Mouse (Mus musculus) hindbrain, embryonic 14.5 days (tissue): ENCODE measurements around the gene Mb. TPM values are rescaled to one million over a fixed set of nuclear protein-coding genes. Genes with fewer than 3 reads are reported as not detected.

Experiments used
- ATAC-seq: fragments of 200-750 bp; cut with Nextera tagmentation; 2 replicates; pipeline ENCODE4 v1.8.0; 2017; ENCODE audit warnings: moderate number of reproducible peaks, mild to moderate bottlenecking, moderate TSS enrichment, moderate library complexity; ENCODE audit not compliant: low FRiP score
- DNase-seq: peaks from one replicate; pipeline ENCODE4 v3.0.0-alpha.2; 2015; ENCODE audit warnings: low spot score
- H3K27ac ChIP-seq: fragments of 300-500 bp; sonication (generic); 2 replicates; pipeline ENCODE4 v1.5.1; 2014; ENCODE audit warnings: mild to moderate bottlenecking, moderate library complexity
- H3K27me3 ChIP-seq: fragments of 300-500 bp; sonication (generic); 2 replicates; pipeline ENCODE4 v1.6.1; 2014; ENCODE audit warnings: mild to moderate bottlenecking, low read length, mixed read lengths; ENCODE audit not compliant: control insufficient read depth, insufficient read depth
- H3K36me3 ChIP-seq: fragments of 300-500 bp; sonication (generic); replicated peaks from 2 replicates; pipeline ENCODE4 v1.6.1; 2014; ENCODE audit not compliant: control insufficient read depth, insufficient read depth
- H3K4me1 ChIP-seq: fragments of 300-500 bp; sonication (generic); replicated peaks from 2 replicates; pipeline ENCODE4 v1.6.1; 2014; ENCODE audit warnings: antibody characterized with exemption, low read length, mixed read lengths; ENCODE audit not compliant: control insufficient read depth, insufficient read depth
- H3K4me2 ChIP-seq: fragments of 300-500 bp; sonication (generic); replicated peaks from 2 replicates; pipeline ENCODE4 v1.6.1; 2014; ENCODE audit warnings: mild to moderate bottlenecking, moderate library complexity
- H3K4me3 ChIP-seq: fragments of 300-500 bp; sonication (generic); replicated peaks from 2 replicates; pipeline ENCODE4 v1.5.1; 2014; ENCODE audit warnings: mild to moderate bottlenecking, low read length
- H3K9ac ChIP-seq: fragments of 300-500 bp; sonication (generic); 2 replicates; pipeline ENCODE4 v1.6.1; 2014
- H3K9me3 ChIP-seq: fragments of 300-500 bp; sonication (generic); 2 replicates; pipeline ENCODE4 v1.6.1; 2016; ENCODE audit warnings: low read length; ENCODE audit not compliant: control insufficient read depth
- WGBS: fragments of 180-500 bp; shearing (Covaris S2); extraction: QIAGEN DNeasy Blood & Tissue Kit; methylation state at CpG from one replicate; pipeline ENCODE4 v1.1.7; 2014; 5-methylcytosine and 5-hydroxymethylcytosine counted together
- polyA plus RNA-seq: library from polyadenylated mRNA; unstranded; fragments of >200 nt; fragmentation: Nextera tagmentation; extraction: Ambion mirVana; gene quantifications from 2 replicates; pipeline ENCODE4 v1.2.1, GENCODE M21; 2014

Mb gene
- polyA plus RNA-seq, 1 experiment from 2014 or later: 0.51 TPM

DNA sequence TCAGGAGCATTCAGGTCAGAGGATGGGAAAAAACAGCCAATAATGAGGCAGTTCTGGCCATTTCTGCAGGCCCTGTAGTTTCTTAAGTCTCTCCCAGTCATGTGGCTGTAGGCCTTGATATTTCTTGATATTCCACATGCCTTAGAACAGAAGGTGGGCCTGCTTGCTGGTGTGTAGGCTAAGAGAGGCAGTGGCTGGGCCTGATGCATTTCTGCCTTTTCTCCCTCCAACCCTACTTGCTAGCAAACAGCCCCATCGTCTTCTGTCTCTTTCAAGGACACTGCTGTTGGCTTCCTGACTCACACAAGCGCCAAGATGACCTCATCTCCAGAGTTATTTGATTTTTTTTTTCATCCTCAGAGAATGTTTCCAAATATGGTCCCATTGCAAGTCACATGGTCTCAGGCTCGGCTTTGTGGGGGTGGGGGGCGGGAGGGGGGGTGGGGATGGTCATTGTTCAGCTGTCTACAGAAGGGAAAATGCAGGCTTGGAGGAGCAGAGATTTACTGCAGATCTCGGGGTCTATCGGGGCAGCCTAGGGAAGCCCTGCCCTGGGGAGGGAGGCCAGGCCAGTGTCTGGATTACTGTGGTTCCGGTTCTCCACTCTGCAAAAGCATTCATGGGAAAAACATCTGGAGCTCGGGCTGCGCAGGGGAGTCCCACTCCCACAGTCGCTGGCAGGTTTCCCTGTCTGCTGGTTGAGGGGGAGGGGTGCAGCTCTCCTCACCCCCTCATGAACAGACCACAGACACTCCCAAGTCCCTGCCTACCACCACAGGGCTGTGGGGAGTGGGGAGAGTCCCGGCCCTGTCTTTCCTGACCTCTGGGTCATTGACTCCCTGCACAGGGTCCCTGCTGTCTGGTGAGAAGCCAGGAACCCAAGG lies 12.9 kb downstream of the Mb start:
- Histone ChIP-seq H3K27ac (peak overlapping the region; percentile 71), H3K9me3 (no peaks in the 10 kb centered on the region), H3K4me3 (no peak overlapping the region), H3K4me2 (no peak overlapping the region), H3K27me3 (no peaks in the 10 kb centered on the region), H3K4me1 (peaks cover 12% of the 10 kb centered on the region; the same call in 1 of the 2 replicates), H3K36me3 (no peaks in the 10 kb centered on the region), H3K9ac (peak overlapping the region; percentile 13; the same call in 1 of the 2 replicates)
- ATAC-seq (no peak), DNase-seq (no peak)
- 34% methylated on average over 11 of the region's 11 CpGs for WGBS

DNA sequence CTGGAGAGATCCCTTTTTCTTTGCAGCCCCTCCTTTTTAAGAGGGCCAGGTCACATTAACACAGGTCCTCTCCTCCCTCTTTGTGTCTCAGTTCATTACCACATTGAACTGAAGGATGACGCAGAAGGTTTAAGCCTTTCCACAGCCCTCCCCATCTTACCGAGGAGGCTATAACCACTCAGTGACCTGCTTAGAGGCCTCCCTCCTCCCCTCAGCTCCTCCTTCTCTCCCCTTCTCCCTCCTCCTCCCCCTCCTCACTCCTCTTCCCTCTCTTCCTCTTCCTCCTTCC lies 13.5 kb downstream of the Mb start:
- H3K9ac ChIP-seq: peak overlapping the region; percentile 13; the same call in 1 of the 2 replicates
- H3K9me3 ChIP-seq: no peaks in the 10 kb centered on the region
- H3K4me1 ChIP-seq: peaks cover 12% of the 10 kb centered on the region; the same call in 1 of the 2 replicates
- H3K4me3 ChIP-seq: no peak overlapping the region
- H3K36me3 ChIP-seq: no peaks in the 10 kb centered on the region
- no peaks in the 10 kb centered on the region for H3K27me3 ChIP-seq
- peak overlapping the region; percentile 71 for H3K27ac ChIP-seq
- no peak for ATAC-seq
- WGBS: 63% methylated on average over 2 of the region's 2 CpGs
- no peak overlapping the region for H3K4me2 ChIP-seq
- no peak for DNase-seq

DNA sequence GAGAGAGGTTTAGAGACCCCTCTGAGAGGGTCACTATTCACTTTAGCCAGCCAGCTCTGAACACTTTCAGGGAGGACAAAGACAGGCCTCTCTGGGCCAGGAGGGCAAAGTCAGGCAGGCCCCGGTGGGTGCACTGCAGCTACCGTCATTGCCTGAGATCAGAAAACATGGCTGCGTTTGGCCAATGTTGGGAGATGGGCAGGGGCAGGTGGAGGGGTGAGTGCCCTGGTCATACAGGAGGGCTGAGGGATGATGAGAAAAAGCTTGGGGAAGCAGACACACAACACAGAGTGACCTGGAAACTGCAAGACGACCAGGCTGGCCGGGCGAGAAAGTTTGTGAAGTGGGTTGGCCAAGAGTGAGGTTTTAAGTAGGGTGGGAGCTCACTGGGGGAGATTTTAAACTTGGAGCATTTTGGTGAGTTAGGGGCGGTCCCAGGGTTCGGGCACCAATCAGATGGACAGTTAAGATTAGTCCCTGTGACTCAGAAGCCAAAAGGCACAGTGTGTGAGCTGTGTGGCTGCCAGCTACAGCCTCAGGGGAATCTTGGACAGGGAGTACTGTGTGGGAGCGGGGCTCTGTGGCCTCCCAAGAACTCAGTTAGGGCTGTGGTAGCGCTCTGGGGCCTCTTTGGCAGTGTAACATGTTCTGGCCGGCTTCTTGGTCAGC lies 14.0 kb downstream of the Mb start:
- Histone ChIP-seq H3K4me1 (peaks cover 12% of the 10 kb centered on the region; the same call in 1 of the 2 replicates), H3K27ac (peak overlapping the region; percentile 71), H3K9ac (peak overlapping the region; percentile 13; the same call in 1 of the 2 replicates), H3K9me3 (no peaks in the 10 kb centered on the region), H3K36me3 (no peaks in the 10 kb centered on the region), H3K4me3 (no peak overlapping the region), H3K4me2 (no peak overlapping the region), H3K27me3 (no peaks in the 10 kb centered on the region)
- ATAC-seq (peak; percentile 34; the same call in 1 of the 2 replicates), DNase-seq (no peak)
- 76% methylated on average over 11 of the region's 11 CpGs for WGBS

DNA sequence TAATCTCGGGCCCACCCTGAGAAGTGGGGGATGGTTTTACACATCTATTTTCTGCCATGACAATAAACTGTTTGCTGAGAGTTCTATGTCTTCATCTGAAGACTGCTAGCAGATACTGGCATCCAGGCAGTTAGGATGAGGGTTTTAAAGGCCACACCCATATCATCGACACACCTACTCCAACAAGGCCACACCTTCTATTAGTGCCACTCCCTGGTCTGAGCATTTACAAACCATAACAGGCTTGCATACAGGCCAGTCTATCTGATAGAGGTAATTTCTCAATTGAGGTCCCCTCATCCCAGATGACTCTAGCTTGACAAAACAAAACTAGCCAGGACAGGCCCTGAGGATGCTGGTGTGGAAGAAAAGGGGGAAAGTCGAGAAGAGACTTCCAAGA lies 14.8 kb downstream of the Mb start:
- Histone ChIP-seq H3K4me2 (no peak overlapping the region), H3K4me1 (peaks cover 12% of the 10 kb centered on the region; the same call in 1 of the 2 replicates), H3K4me3 (no peak overlapping the region), H3K27me3 (no peaks in the 10 kb centered on the region), H3K9ac (no peak overlapping the region), H3K9me3 (no peaks in the 10 kb centered on the region), H3K27ac (no peak overlapping the region), H3K36me3 (no peaks in the 10 kb centered on the region)
- WGBS: 88% methylated on average over 3 of the region's 3 CpGs
- DNase-seq (no peak), ATAC-seq (no peak)

DNA sequence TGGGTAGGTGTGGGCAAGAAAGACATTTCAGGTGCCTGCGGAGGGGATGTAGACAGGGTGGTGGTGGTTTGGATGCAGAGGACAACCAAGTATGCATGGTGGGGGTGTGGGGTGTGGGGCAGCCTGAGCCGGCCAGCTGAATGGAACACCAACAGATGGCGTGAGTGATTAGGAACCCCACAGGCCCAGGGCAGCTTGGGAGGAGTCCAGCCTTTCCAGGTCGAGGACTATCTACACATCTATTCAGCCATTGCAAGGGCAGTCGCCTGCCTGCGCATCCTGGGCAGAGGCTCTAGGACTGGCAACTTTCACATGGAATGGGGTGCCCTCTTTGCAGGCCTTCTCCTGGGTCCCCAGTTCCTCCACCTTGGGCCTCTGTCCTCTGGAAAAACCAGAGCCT lies 15.9 kb downstream of the Mb start:
- Histone ChIP-seq H3K27ac (no peak overlapping the region), H3K27me3 (no peaks in the 10 kb centered on the region), H3K4me2 (no peak overlapping the region), H3K36me3 (no peaks in the 10 kb centered on the region), H3K9ac (no peak overlapping the region), H3K4me3 (no peak overlapping the region), H3K4me1 (peaks cover 12% of the 10 kb centered on the region; the same call in 1 of the 2 replicates), H3K9me3 (no peaks in the 10 kb centered on the region)
- DNase-seq (no peak), ATAC-seq (no peak)
- 72% methylated on average over 6 of the region's 6 CpGs for WGBS

DNA sequence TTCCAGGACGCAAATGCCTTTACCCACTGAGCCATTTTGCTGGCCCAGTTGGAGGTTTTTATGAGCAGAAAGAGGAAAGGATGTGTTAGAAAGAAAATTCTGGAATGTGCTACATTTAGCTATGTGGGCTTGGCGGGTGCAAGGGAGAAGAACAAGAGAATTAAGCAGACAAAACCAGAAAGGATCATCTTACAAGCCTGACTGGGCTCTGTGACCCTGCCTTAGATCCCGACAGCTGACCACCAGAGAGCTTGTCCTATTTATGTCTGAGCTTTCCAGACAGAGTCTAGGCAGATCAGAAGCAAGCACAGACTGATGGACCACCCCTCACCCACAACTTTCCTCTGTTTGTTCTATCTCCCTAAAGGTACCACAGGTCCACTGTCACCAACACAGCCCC lies 19.2 kb downstream of the Mb start:
- Histone ChIP-seq H3K27ac (no peak overlapping the region), H3K27me3 (no peaks in the 10 kb centered on the region), H3K36me3 (no peaks in the 10 kb centered on the region), H3K4me1 (peaks cover 2% of the 10 kb centered on the region; the same call in 1 of the 2 replicates), H3K4me3 (no peak overlapping the region), H3K4me2 (no peak overlapping the region), H3K9me3 (no peaks in the 10 kb centered on the region), H3K9ac (no peak overlapping the region)
- ATAC-seq (no peak), DNase-seq (no peak)
- WGBS: 62% methylated on average over 3 of the region's 3 CpGs

DNA sequence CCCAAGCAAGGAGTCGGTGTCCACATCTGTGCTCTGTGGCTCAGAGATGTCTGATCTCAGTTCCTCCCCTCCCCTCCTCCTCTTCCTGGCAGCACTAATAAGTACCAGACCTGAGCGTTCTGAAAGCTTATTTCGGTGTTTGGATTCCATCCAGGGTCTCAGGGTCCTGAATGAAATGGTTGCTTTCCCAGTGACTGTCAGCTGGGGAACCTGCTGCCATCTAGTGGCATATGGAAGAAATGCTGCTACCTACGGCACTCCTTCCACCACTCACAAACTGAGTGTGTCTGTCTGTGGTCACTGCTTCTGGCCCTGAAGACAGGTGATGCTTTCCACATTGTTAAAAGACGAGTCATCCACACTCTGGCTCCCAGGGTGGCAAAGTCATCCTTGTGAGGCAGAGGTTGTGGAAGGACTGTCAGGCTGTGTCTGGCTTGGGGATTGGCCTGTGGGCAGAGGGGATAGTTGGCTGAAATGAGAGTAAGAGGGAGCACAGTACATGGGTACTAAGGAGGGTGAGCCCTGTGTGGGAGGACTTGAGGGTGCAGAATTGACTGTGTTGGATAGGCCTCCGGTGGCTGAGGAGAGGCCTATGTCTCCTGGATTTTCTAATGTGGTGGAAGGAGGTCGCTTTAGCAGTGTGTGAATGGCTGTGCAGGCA lies 21.0 kb downstream of the Mb start:
- DNase-seq (peak; percentile 89), ATAC-seq (peak; percentile 51; the same call in 1 of the 2 replicates)
- Histone ChIP-seq H3K27ac (no peak overlapping the region), H3K4me2 (no peak overlapping the region), H3K36me3 (no peaks in the 10 kb centered on the region), H3K9me3 (no peaks in the 10 kb centered on the region), H3K4me3 (no peak overlapping the region), H3K27me3 (no peaks in the 10 kb centered on the region), H3K4me1 (peaks cover 4% of the 10 kb centered on the region; the same call in 1 of the 2 replicates), H3K9ac (no peak overlapping the region)
- 31% methylated on average over 7 of the region's 7 CpGs for WGBS

DNA sequence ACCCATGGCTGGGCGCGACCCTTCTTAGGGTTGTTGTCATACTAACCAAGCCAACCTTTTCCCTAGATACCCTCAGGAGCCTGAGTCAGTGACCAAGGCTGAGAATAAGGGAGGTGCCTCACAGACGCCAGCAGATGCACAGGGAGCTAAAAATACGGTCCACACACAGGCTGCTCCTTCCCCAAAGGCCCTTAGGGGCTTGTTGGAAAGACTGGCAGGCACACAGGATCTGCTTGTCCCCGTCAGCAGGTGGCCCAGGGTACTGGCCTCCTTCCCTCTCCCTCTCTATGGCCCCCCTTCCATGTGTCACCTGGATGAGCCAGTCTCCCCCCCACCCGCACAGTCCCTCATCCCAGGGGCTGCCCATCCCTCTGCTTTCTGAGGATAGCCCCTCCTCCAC lies 22.8 kb downstream of the Mb start:
- Histone ChIP-seq H3K27me3 (no peaks in the 10 kb centered on the region), H3K4me2 (no peak overlapping the region), H3K4me1 (peaks cover 4% of the 10 kb centered on the region; the same call in 1 of the 2 replicates), H3K9me3 (no peaks in the 10 kb centered on the region), H3K9ac (no peak overlapping the region), H3K4me3 (no peak overlapping the region), H3K36me3 (no peaks in the 10 kb centered on the region), H3K27ac (no peak overlapping the region)
- DNase-seq: no peak
- no peak for ATAC-seq
- 70% methylated on average over 6 of the region's 6 CpGs for WGBS

DNA sequence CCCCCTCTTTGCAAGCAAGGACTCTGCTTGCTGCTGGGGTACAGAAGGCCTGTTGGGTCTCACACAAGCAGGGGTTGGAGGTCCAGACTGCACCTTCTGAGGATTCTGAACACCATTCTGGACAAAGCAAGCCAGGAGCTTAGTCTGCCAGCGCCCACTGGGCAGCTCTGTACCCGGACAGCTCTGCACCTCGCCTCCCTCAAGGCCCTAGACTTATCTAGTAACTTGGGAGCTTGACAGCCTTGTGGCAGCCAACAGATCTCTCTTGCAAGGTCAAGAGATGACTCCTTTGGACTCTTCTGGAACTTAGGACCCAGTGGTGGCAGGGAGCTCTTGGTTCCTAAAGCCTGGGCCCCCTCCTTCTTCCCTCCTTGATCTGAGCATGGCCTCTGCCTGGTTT lies 23.4 kb downstream of the Mb start:
- H3K27ac ChIP-seq: no peak overlapping the region
- no peak overlapping the region for H3K4me2 ChIP-seq
- no peak overlapping the region for H3K4me3 ChIP-seq
- H3K27me3 ChIP-seq: no peaks in the 10 kb centered on the region
- H3K9me3 ChIP-seq: no peaks in the 10 kb centered on the region
- H3K9ac ChIP-seq: no peak overlapping the region
- peaks cover 4% of the 10 kb centered on the region; the same call in 1 of the 2 replicates for H3K4me1 ChIP-seq
- WGBS: 88% methylated on average over 3 of the region's 3 CpGs
- no peaks in the 10 kb centered on the region for H3K36me3 ChIP-seq
- ATAC-seq: no peak
- DNase-seq: no peak
